Mouse (Mus musculus) heart, embryonic 13.5 days (tissue): ENCODE data around the gene Lypd6b. TPM values are rescaled to one million over a fixed set of nuclear protein-coding genes. Genes with fewer than 3 reads are reported as not detected.
A peak's percentile ranks its signal among the peaks of the same experiment; 100 is the strongest.

Source experiments
- ATAC-seq: fragments of 200-750 bp; cut with Nextera tagmentation; 2 replicates; pipeline ENCODE4 v1.8.0; 2017; ENCODE audit warnings: moderate TSS enrichment; ENCODE audit not compliant: insufficient number of reproducible peaks, low FRiP score, low TSS enrichment; ENCODE audit errors: extremely low read depth
- H3K27ac ChIP-seq: fragments of 300-500 bp; sonication (generic); replicated peaks from 2 replicates; pipeline ENCODE4 v1.5.1; 2015; ENCODE audit warnings: moderate library complexity, mild to moderate bottlenecking, inconsistent platforms
- H3K27me3 ChIP-seq: fragments of 300-500 bp; sonication (generic); replicated peaks from 2 replicates; pipeline ENCODE4 v1.6.1; 2015; ENCODE audit warnings: mild to moderate bottlenecking, inconsistent platforms
- H3K36me3 ChIP-seq: fragments of 300-500 bp; sonication (generic); 2 replicates; pipeline ENCODE4 v1.6.1; 2015; ENCODE audit warnings: mild to moderate bottlenecking, inconsistent platforms
- H3K4me1 ChIP-seq: fragments of 300-500 bp; sonication (generic); 2 replicates; pipeline ENCODE4 v1.6.1; 2015; ENCODE audit warnings: inconsistent platforms
- H3K4me2 ChIP-seq: fragments of 300-500 bp; sonication (generic); 2 replicates; pipeline ENCODE4 v1.6.1; 2015; ENCODE audit warnings: inconsistent platforms, mild to moderate bottlenecking, moderate library complexity
- H3K4me3 ChIP-seq: fragments of 300-500 bp; sonication (generic); 2 replicates; pipeline ENCODE4 v1.5.1; 2015; ENCODE audit warnings: moderate library complexity, mild to moderate bottlenecking, inconsistent platforms
- H3K9ac ChIP-seq: fragments of 300-500 bp; sonication (generic); 2 replicates; pipeline ENCODE4 v1.6.1; 2015; ENCODE audit warnings: inconsistent platforms, mild to moderate bottlenecking, moderate library complexity
- H3K9me3 ChIP-seq: fragments of 300-500 bp; sonication (generic); 2 replicates; pipeline ENCODE4 v1.6.1; 2016; ENCODE audit warnings: inconsistent platforms
- WGBS: fragments of 180-500 bp; shearing (Covaris S2); methylation state at CpG from one replicate; pipeline ENCODE4 v1.1.7; 2015; ENCODE audit warnings: mixed read lengths; 5-methylcytosine and 5-hydroxymethylcytosine counted together
- polyA plus RNA-seq: library from polyadenylated mRNA; unstranded; fragments of >200 nt; fragmentation: Nextera tagmentation; extraction: Ambion mirVana; gene quantifications from 2 replicates; pipeline ENCODE4 v1.2.1, GENCODE M21; 2015

Lypd6b gene
- polyA plus RNA-seq, 1 experiment from 2014 or later = 2.5 TPM

DNA sequence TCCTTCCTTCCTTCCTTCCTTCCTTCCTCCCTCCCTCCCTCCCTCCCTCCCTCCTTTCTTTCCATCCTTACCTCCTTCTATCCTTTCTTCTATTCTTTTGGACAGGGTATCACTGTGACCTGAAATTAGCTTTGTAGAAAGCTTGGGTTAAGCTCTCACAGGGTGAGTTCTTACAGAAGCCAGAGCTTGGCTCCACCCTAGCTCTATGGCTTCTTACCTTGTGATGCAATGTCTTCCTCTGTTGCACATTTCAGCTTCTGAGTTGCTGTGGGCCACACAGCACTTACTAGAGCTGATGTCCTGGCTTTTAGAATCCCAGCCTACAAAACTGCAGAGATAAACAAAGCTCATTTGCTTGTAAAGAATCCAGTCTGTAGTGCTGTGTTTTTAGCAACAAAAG lies 64.5 kb downstream of the Lypd6b start:
- no peak for ATAC-seq
- no peak overlapping the region for H3K4me2 ChIP-seq
- H3K4me3 ChIP-seq = no peak overlapping the region
- H3K36me3 ChIP-seq = no peaks in the 10 kb centered on the region
- no peak overlapping the region for H3K27ac ChIP-seq
- no peaks in the 10 kb centered on the region for H3K27me3 ChIP-seq
- no peaks in the 10 kb centered on the region for H3K9me3 ChIP-seq
- H3K9ac ChIP-seq = no peak overlapping the region
- peaks cover 11% of the 10 kb centered on the region for H3K4me1 ChIP-seq

DNA sequence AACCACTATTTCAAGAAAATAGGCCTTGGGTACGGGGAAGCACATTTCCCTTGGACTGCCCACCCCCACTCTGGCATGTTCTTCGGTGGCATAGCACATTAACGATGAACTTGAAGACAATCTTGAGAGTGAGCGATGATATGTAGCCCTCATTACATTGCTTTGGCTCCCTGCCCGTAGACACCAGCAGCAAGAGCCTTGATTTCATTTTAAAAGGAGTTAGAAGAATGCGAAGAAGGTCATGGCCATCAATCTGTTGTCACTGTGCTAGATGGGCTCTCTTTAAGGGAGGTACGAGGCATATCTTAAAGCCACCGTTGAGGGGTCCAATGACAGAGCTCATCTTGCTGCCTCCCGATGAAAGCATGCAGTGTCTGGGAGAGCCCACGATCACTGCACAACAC lies 68.7 kb downstream of the Lypd6b start:
- H3K27ac ChIP-seq = no peak overlapping the region
- peak overlapping the region; percentile 53 for H3K4me2 ChIP-seq

DNA sequence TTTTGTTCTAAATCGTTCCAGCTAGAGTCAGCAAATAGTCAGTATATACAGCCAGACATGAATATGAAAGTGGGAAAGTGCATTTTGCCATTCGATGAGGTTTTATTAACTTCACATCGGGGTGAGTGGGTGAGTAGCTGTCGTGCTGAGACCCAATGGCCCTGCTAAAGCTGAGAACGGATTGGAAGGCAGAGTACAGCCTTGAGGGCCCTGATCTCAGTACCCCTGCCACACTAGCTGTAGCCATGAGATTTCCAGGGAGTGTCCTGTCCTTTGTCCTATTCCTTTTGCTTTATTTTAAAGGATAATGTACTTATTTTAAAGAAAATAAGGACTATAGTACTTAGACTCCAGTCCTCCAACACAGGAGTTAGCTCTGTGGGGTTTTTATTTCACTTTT lies 69.1 kb downstream of the Lypd6b start:
- Histone ChIP-seq H3K36me3 (no peaks in the 10 kb centered on the region), H3K27ac (no peak overlapping the region), H3K9ac (no peak overlapping the region), H3K4me1 (peaks cover 11% of the 10 kb centered on the region), H3K9me3 (no peaks in the 10 kb centered on the region), H3K4me2 (peak overlapping the region; percentile 53), H3K27me3 (no peaks in the 10 kb centered on the region; the same call in 1 of the 2 replicates), H3K4me3 (peak overlapping the region; percentile 22)
- WGBS = 65% methylated on average over 5 of the region's 5 CpGs
- no peak for ATAC-seq

More for the DNA sequence above, 68.7 kb downstream of the Lypd6b start:
- peaks cover 11% of the 10 kb centered on the region for H3K4me1 ChIP-seq
- WGBS = 39% methylated on average over 10 of the region's 10 CpGs
- H3K36me3 ChIP-seq = no peaks in the 10 kb centered on the region
- no peak overlapping the region for H3K9ac ChIP-seq
- no peak; the same call in 1 of the 2 replicates for ATAC-seq
- no peaks in the 10 kb centered on the region; the same call in 1 of the 2 replicates for H3K27me3 ChIP-seq
- no peaks in the 10 kb centered on the region for H3K9me3 ChIP-seq
- peak overlapping the region; percentile 22 for H3K4me3 ChIP-seq

DNA sequence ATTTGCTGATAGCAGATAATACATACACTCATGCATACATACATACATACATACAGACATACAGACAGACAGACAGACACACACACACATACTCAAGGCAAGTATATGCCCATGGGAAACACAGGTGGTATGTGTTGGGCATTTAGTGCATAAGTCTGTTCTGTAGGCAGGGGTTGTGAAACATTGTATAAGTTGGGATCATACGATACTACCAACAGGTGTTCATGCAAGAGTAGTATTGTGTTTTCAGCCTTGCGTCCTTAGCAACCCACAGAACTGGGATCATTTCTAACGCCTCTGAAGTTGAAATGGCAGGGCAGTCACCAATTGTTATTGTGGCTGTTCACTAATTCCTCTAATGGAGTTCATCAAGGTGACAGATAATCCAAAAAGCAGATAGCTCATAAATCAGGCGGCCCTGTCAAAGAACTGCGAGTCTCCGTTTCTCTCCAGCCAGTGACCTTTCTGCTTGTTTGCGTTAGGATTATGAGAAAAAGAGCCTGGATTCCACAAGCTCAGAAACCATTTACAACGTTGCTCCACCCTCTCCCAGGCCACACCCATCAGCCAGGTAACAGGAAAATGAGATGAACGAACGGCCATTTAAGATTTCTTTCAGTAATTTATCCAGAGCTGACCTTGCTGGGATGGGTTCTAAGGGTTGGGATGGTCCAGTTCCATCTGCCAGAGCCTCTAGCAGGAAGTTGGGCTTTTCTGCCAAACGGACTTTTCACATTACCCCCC lies 72.9 kb downstream of the Lypd6b start:
- Histone ChIP-seq H3K27me3 (peaks cover 3% of the 10 kb centered on the region; the same call in 1 of the 2 replicates), H3K27ac (no peak overlapping the region), H3K36me3 (no peaks in the 10 kb centered on the region), H3K9ac (no peak overlapping the region), H3K9me3 (no peaks in the 10 kb centered on the region), H3K4me3 (no peak overlapping the region), H3K4me2 (no peak overlapping the region), H3K4me1 (peaks cover 11% of the 10 kb centered on the region)
- 54% methylated on average over 11 of the region's 11 CpGs for WGBS
- no peak for ATAC-seq

DNA sequence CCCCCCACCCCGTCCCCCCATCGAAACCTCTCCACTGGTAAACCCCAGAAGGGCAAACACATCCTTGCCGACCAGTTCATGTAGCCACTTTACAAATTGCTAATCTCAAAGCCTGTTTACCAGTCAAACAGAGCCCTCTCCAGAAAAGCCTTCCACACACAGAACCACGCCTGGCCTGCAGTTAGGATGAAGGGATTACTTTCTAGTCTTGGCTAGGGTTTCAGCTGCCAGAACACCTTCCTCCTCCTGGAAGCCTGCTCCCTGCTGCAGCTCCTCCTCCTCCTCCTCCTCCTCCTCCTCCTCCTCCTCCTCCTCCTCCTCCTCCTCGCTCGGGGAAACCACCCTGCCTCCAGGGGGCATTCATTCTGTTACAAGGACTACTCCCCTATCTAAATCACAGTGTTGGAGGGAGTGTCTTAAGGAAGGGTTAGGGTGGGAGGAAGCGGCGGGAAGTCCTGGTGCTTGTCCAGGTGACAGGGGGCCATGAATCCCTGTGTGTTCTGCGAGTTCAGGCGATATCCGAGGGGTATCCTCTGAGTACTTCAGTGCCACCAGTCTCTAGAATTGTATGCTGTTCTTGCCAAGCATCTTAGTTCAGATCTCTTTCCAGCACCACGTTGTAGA lies 73.6 kb downstream of the Lypd6b start:
- peaks cover 3% of the 10 kb centered on the region; the same call in 1 of the 2 replicates for H3K27me3 ChIP-seq
- H3K9ac ChIP-seq = no peak overlapping the region
- 17% methylated on average over 11 of the region's 12 CpGs for WGBS
- no peak overlapping the region for H3K27ac ChIP-seq
- no peak overlapping the region for H3K4me3 ChIP-seq
- no peaks in the 10 kb centered on the region for H3K9me3 ChIP-seq
- H3K4me1 ChIP-seq = peaks cover 6% of the 10 kb centered on the region
- no peaks in the 10 kb centered on the region for H3K36me3 ChIP-seq
- no peak for ATAC-seq
- peak overlapping the region; percentile 18; the same call in 1 of the 2 replicates for H3K4me2 ChIP-seq

DNA sequence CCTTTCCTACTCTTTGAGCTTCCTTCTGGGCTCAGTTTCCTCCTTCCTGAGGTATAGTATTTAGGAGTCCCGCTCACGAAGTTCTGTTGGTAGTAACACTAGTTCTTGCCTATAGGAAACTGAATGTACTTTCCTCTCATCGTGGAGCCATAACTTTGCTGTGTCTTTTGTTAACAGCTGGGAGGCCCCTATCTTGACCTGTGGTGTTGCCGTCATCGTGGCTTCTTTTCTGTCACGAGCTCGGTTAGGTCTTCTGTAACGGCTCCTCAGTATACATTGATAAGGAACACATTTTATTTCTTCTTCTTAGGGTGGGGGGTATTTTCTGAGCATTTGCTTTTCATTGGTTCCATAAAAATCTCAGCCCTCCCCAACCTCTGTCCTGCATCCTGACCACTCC lies 74.2 kb downstream of the Lypd6b start:
- ATAC-seq = no peak
- H3K4me2 ChIP-seq = peak overlapping the region; percentile 18; the same call in 1 of the 2 replicates

DNA sequence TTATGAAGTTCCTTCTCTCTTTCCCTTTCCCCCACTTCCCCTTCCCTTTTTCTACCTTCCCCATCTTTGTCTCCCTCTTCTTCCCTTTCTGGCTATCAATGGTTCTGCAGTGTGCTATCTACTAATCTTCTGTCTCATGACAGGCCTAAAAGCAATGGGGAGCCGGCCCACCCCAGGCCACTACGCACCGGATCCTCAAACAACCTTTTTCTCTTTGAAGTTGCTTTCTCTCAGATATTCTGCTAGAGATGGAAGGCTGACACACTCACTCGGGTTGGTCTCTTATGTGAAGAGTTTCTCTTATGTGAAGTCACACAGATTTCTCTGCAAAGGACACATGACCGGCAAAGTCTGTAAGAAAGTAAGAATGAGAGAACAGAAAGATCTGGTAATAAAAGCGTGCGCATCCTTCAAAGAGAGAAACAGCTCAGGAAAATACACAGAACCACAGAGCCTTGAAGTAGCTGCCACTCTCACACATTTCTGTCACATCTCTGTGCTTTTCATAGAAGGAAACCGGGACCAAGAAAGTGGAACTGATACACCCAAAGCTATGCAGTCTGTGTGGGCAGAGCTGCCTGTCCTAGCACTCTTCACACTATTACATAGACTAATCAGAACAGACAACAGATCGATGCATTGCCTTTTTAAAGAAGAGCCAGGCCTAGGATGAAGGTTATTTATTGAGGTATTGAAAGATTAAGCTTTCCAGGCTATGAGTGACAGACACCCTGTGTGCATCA lies 80.8 kb downstream of the Lypd6b start:
- H3K4me2 ChIP-seq = no peak overlapping the region
- H3K4me1 ChIP-seq = no peaks in the 10 kb centered on the region
- H3K9ac ChIP-seq = no peak overlapping the region
- no peaks in the 10 kb centered on the region; the same call in 1 of the 2 replicates for H3K27me3 ChIP-seq
- H3K4me3 ChIP-seq = no peak overlapping the region
- 76% methylated on average over 9 of the region's 9 CpGs for WGBS
- no peak overlapping the region for H3K27ac ChIP-seq
- H3K36me3 ChIP-seq = no peaks in the 10 kb centered on the region
- no peak for ATAC-seq
- H3K9me3 ChIP-seq = no peaks in the 10 kb centered on the region

More for the DNA sequence above, 74.2 kb downstream of the Lypd6b start:
- Histone ChIP-seq H3K27me3 (peaks cover 3% of the 10 kb centered on the region; the same call in 1 of the 2 replicates), H3K9me3 (no peaks in the 10 kb centered on the region), H3K9ac (no peak overlapping the region), H3K36me3 (no peaks in the 10 kb centered on the region), H3K27ac (no peak overlapping the region), H3K4me3 (no peak overlapping the region), H3K4me1 (no peaks in the 10 kb centered on the region)
- WGBS = 37% methylated on average over 8 of the region's 8 CpGs

DNA sequence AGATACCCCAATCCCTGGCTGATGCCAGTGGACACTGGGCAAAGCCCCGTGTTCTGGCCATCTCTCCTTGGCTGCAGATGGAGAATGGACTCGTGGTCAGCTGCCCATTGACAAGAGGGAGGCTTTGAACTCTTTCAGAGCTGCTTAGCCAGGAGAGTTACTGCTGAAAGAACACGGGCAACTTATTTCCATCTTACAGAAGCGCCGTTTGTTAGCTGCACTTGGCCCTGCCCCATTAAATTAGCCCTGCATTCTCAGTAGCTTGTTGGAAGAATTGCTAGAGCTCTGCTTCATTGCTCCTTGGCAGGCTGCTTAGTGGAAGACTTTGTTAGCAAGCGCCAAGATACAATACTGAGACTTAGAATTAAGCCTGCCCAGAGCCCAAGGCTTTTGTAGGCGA lies 81.6 kb downstream of the Lypd6b start:
- no peak overlapping the region for H3K27ac ChIP-seq
- ATAC-seq = no peak
- no peak overlapping the region for H3K4me3 ChIP-seq
- no peaks in the 10 kb centered on the region for H3K9me3 ChIP-seq
- no peaks in the 10 kb centered on the region; the same call in 1 of the 2 replicates for H3K27me3 ChIP-seq
- H3K9ac ChIP-seq = no peak overlapping the region
- 76% methylated on average over 7 of the region's 7 CpGs for WGBS
- H3K4me2 ChIP-seq = no peak overlapping the region
- H3K36me3 ChIP-seq = no peaks in the 10 kb centered on the region
- H3K4me1 ChIP-seq = no peaks in the 10 kb centered on the region

DNA sequence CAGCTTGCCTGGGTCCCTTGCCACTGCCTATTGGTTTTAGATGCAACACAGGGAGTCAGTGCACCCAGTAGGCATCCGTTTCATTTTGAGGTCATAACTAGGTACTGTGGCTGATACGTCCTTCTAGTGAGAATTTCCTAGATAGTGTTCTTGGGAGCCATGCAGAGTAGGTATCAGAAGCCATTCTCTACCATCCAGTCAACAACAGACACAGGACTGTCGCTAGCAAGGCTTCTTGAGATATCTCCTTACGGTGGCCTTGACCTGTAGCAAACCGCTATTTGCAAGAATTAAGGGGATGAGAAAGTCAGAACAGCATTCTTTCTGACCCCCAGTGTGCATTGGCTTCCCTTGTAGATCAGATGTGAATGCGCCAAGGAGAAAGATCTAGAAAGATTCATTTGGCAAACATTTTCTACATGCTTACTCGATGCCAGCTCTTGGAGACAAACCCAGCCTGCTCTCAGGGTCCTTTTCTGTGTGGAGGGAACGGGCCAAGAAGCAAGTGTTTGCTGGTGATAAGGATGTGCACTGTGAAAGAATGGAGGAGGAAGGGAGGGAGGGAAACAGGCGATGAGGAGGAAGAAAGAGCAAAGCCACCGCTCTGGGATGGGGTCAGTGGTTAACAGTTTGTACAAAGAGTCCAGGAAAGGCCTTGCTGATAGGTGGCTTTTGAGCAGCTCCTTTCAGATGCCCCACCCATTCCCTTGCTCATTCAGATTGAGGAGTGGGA lies 82.5 kb downstream of the Lypd6b start:
- H3K4me2 ChIP-seq = no peak overlapping the region
- no peak overlapping the region for H3K9ac ChIP-seq
- no peak for ATAC-seq
- no peak overlapping the region for H3K27ac ChIP-seq
- H3K9me3 ChIP-seq = no peaks in the 10 kb centered on the region
- no peaks in the 10 kb centered on the region; the same call in 1 of the 2 replicates for H3K27me3 ChIP-seq
- no peaks in the 10 kb centered on the region for H3K4me1 ChIP-seq
- no peaks in the 10 kb centered on the region for H3K36me3 ChIP-seq
- 65% methylated on average over 10 of the region's 10 CpGs for WGBS
- no peak overlapping the region for H3K4me3 ChIP-seq

DNA sequence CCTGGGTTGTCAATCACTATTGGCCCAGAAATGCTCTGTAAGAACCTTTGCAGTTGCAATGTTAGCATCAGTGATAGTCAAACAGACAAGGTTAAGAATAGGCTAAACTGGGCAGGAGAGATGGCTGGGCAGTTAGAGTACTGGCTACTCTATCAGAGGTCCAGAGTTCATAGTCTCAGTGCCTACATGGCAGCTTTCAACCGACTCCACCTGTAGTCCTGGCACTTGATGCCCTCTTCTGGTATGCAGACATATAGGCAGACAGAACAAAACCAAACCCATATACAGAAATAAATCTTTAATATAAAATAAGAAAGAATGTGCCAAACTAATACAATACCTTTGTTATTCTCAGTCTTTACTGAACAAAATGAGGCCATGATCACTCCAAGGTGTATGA lies 83.5 kb downstream of the Lypd6b start:
- Histone ChIP-seq H3K9me3 (no peaks in the 10 kb centered on the region), H3K36me3 (no peaks in the 10 kb centered on the region), H3K4me1 (no peaks in the 10 kb centered on the region), H3K4me2 (no peak overlapping the region), H3K27me3 (no peaks in the 10 kb centered on the region; the same call in 1 of the 2 replicates), H3K27ac (no peak overlapping the region), H3K4me3 (no peak overlapping the region), H3K9ac (no peak overlapping the region)
- WGBS = 64% methylated on average over 1 of the region's 1 CpGs
- no peak for ATAC-seq

DNA sequence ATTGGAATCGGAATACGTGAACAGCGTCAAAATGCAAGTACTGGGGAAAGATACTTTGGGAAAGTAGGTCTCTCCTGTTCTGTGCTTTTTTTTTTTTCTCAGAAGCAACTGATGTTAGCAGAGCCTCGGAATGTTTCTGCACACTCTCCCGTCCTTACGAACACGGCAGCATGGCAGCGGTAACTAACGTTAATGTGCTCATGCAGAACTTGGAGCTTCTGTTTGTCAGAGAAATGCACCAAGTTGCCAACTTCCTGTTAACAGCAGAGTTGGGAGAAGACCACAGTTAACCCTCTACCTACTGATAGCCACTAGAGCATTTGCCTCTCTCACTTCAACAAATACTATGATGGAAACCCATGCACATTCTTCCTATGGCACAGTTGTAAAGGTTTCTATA lies 93.0 kb downstream of the Lypd6b start:
- no peak overlapping the region for H3K4me3 ChIP-seq
- H3K27ac ChIP-seq = no peak overlapping the region
- ATAC-seq = no peak
- peaks cover 10% of the 10 kb centered on the region for H3K4me1 ChIP-seq
- H3K9ac ChIP-seq = no peak overlapping the region
- H3K4me2 ChIP-seq = 0 out of 2 replicates have a peak overlapping the region, but pooled peaks have one; percentile 11
- H3K27me3 ChIP-seq = no peaks in the 10 kb centered on the region
- H3K36me3 ChIP-seq = no peaks in the 10 kb centered on the region
- H3K9me3 ChIP-seq = no peaks in the 10 kb centered on the region
- 65% methylated on average over 9 of the region's 9 CpGs for WGBS
